Mouse (Mus musculus): ENCODE data around the gene Trem3. TPM values are rescaled to one million over a fixed set of nuclear protein-coding genes. Genes with fewer than 3 reads are reported as not detected.

The Trem3 gene
- polyA plus RNA-seq, 1 experiment: 0.12 TPM

DNA sequence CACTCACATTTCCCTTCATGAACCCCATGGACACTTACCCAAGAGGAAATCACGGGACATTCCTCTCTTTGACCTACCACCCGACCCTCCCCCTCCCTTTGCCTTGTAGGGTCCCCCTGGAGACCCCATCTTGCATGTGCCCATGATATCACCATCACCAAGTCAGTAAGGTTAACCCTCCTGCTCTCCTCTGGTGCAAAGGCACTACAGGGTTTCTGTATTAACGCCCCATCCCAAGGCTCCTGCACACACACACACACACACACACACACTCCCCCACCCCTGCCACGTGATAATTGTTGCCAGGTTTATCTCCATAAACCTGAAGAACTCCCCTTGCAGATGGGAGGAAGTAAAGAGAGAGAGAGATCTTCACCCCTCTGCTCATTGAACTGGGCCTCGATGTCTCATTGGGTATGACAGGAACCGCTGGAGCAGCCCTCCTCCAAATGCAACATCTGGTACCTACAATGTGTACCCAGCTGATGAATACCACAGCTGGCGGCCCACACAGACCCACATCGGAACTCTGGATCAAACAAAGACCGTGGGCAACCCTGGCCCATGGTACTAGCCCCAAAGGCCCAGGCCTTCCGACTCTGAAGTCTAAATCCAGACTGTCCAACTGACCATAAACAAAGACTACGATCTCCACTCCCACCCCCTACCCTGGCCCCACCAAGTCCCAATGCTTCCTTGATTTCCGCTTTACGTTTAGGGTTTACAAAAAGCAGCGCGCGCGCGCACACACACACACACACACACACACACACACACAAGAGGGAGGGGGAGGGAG, 33.6 kb downstream of the Trem3 start:
- Histone ChIP-seq H3K9me3 (no peaks in the 10 kb centered on the region), H3K27me3 (replicated peaks) (no peaks in the 10 kb centered on the region), H3K4me3 (replicated peaks) (no peak overlapping the region), H3K36me3 (replicated peaks; ENCODE audit: low read length) (peaks cover 5% of the 10 kb centered on the region), H3K4me1 (peaks cover 29% of the 10 kb centered on the region)
- TF ChIP-seq GATA1 (IDR thresholded peaks at IDR 0.05; ENCODE audit: borderline replicate concordance, low read length): no peak
- TF ChIP-seq FLI1 (IDR thresholded peaks at IDR 0.05; ENCODE audit: low read length): no peak

DNA sequence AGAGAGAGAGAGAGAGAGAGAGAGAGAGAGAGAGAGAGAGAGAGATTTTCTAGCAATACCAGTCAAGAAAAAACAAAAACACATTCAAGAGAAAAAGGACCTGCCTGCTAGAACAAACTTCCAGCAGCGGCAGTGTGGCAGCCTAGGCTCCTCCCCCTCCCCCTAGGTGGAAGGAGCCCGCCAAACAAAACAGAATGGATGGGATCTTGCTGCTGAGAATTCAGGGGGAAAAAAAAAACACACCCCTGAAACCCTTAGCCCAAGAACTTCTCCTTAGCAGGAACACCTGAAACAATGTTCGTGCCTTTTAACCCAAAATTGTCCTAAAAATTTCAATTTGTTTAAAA, 34.1 kb downstream of the Trem3 start:
- Histone ChIP-seq H3K36me3 (replicated peaks; ENCODE audit: low read length) (peaks cover 3% of the 10 kb centered on the region), H3K4me1 (peaks cover 32% of the 10 kb centered on the region), H3K9me3 (no peaks in the 10 kb centered on the region), H3K27me3 (replicated peaks) (no peaks in the 10 kb centered on the region), H3K4me3 (replicated peaks) (no peak overlapping the region)
- TF ChIP-seq GATA1 (IDR thresholded peaks at IDR 0.05; ENCODE audit: borderline replicate concordance, low read length): no peak

DNA sequence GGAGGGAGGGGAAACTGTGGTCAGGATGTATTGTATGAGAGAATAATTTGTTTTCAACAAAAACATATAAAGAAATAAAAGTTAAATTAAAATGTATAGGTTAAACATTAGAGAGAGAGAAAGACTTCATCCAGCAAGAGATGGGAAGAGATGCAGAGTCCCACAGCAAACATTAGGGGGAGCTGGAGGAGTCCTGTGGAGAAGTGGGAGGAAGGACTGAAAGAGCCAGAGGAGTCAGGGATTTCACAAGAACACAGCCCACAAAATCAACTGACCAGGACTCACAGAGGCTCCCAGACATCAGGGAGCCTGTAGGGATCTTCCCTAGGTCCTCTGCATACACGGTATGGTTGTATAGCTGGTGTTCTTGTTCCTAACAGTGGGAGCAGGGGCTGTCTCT, 39.2 kb downstream of the Trem3 start:
- no peaks in the 10 kb centered on the region for H3K27me3 ChIP-seq (replicated peaks)
- peaks cover 2% of the 10 kb centered on the region for H3K36me3 ChIP-seq (replicated peaks; ENCODE audit: low read length)
- TF ChIP-seq GATA1 (IDR thresholded peaks at IDR 0.05; ENCODE audit: borderline replicate concordance, low read length) (no peak), FLI1 (IDR thresholded peaks at IDR 0.05; ENCODE audit: low read length) (no peak)
- 0 out of 2 replicates have a peak, but pooled peaks cover 2% of the 10 kb centered on the region for H3K9me3 ChIP-seq
- H3K4me1 ChIP-seq: peaks cover 26% of the 10 kb centered on the region
- H3K4me3 ChIP-seq (replicated peaks): peak overlapping the region; percentile 81

DNA sequence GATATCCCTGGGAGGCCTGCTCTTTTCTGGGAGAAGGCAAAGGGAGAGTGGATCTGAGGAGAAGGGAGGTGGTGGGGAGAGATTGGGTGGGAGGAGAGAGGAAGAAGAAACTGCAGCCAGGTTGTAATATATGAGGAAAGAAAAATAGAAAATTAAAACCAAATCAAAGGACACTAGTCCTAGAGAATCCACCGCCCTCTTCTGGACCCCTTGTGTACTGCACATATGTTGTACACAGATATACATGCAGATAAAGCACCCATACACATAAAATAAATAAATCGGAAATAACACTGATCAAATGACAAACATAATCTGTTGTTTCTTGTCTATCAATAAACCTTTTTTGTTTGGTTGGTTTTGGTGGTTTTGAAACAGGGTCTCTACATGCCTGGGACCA, 39.7 kb downstream of the Trem3 start:
- H3K4me3 ChIP-seq (replicated peaks): peak overlapping the region; percentile 81
- no peaks in the 10 kb centered on the region for H3K27me3 ChIP-seq (replicated peaks)
- peaks cover 2% of the 10 kb centered on the region for H3K36me3 ChIP-seq (replicated peaks; ENCODE audit: low read length)
- TF ChIP-seq FLI1 (IDR thresholded peaks at IDR 0.05; ENCODE audit: low read length) (no peak), GATA1 (IDR thresholded peaks at IDR 0.05; ENCODE audit: borderline replicate concordance, low read length) (no peak)
- peaks cover 30% of the 10 kb centered on the region for H3K4me1 ChIP-seq
- 0 out of 2 replicates have a peak, but pooled peaks cover 2% of the 10 kb centered on the region for H3K9me3 ChIP-seq

DNA sequence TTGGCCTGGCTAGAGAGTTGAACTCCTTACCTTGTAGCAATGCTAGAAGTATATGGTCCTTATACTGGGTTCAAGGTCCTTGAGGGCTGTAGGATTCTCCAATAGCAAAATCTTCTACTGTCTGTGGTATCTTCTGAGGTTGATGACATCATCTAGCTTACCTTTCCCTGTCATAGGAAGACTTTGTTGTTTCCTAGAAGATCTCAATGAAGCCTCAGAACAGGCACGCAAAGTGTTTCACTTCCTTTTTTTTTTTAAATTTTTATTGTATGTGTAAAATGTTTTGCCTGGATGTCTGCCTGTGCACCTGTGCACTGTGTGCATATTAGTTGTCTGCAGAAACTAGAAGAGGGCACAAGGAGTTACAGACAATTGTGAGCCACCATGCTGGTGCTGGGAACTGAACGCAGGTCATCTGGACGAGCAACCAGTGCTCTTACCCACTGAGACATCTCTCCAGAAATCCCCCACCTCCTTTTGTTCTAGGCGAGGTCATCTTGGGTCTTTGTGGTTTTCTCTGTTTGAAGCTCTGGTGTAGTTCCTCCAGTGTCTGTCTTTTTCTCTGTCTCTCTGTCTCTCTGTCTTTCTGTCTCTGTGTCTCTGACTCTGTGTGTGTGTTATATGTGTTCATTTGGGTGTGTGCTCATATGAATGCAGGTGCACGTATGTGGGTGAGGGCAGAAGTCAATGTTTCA, 46.1 kb downstream of the Trem3 start:
- peaks cover 60% of the 10 kb centered on the region for H3K4me1 ChIP-seq
- peaks cover 8% of the 10 kb centered on the region for H3K36me3 ChIP-seq (replicated peaks; ENCODE audit: low read length)
- H3K4me3 ChIP-seq (replicated peaks): no peak overlapping the region
- TF ChIP-seq FLI1 (IDR thresholded peaks at IDR 0.05; ENCODE audit: low read length): no peak
- no peak for TF ChIP-seq GATA1 (IDR thresholded peaks at IDR 0.05; ENCODE audit: borderline replicate concordance, low read length)
- 0 out of 2 replicates have a peak, but pooled peaks cover 2% of the 10 kb centered on the region for H3K9me3 ChIP-seq
- no peaks in the 10 kb centered on the region for H3K27me3 ChIP-seq (replicated peaks)

DNA sequence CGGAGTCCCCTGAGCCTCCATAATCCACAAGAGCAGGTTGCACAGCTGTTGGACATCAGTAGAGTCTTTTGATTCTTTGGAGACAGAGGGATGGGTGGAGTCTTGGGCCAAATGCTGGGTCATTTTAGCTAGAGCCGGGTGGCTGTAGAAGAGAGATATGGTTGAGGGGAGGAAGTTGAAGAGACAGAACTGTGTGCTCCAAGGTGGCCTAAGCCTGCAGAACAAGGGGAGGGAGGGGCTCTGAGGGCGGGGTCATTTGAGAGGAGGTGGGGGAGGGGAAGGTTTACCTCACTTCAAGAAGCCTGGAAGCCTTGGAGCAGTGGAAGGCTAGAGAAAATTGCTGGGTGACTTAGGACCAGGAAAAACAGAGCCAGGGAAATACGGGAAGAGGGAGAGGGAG, 51.6 kb downstream of the Trem3 start, which contains the start of gene Treml2:
Gene Treml2 (plus strand): TSS at position 296 of the 400 bp plus-strand sequence.
- H3K9me3 ChIP-seq: no peaks in the 10 kb centered on the region
- H3K4me3 ChIP-seq (replicated peaks): peak within 1 kb of the TSS; percentile 97
- no peaks in the 10 kb centered on the region for H3K27me3 ChIP-seq (replicated peaks)
- H3K36me3 ChIP-seq (replicated peaks; ENCODE audit: low read length): peaks cover 36% of the 10 kb centered on the region
- peaks cover 76% of the 10 kb centered on the region for H3K4me1 ChIP-seq
- no peak for TF ChIP-seq GATA1 (IDR thresholded peaks at IDR 0.05; ENCODE audit: borderline replicate concordance, low read length)
- no peak for TF ChIP-seq FLI1 (IDR thresholded peaks at IDR 0.05; ENCODE audit: low read length)

DNA sequence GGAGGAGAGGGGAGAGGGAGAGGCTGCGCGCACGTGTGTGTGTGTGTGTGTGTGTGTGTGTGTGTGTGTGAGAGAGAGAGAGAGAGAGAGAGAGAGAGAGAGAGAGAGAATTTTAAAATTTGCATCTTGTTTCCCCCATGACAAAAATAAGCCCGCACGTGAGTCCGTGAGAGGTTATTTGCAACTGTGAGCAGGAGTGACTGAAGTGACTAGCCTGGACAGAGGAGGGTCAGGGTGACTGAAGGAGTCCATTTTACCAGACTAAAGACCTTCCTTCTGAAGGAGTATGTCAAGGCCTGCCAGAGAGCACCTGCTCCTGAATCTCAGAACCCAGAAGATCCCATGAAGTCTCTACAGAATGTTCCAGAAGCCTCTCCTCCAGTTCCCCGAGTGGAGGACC, 52.2 kb downstream of the Trem3 start:
- peak overlapping the region; percentile 97 for H3K4me3 ChIP-seq (replicated peaks)
- H3K9me3 ChIP-seq: no peaks in the 10 kb centered on the region
- H3K36me3 ChIP-seq (replicated peaks; ENCODE audit: low read length): peaks cover 42% of the 10 kb centered on the region
- H3K27me3 ChIP-seq (replicated peaks): no peaks in the 10 kb centered on the region
- TF ChIP-seq FLI1 (IDR thresholded peaks at IDR 0.05; ENCODE audit: low read length) (no peak), GATA1 (IDR thresholded peaks at IDR 0.05; ENCODE audit: borderline replicate concordance, low read length) (no peak)
- peaks cover 77% of the 10 kb centered on the region for H3K4me1 ChIP-seq

DNA sequence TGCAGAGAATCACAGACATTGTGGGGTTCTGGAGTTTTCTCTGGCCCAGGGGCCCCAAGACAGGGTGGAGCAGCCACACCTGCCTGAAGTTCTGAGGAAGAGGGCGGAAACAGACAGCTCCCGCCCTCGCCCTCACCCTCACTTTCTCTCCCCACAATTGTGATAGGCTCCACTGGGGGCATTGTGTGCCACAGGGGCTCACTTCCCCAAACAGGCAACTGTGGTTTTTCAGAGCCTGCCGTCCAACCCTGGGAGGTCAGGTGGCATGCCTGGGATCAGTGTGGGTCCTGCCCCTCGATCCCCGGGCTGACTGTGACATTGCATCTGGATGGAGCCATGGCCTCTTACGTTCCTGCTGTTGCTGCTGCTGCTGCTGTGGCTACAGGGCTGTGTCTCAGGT, 52.6 kb downstream of the Trem3 start:
- peak overlapping the region; percentile 97 for H3K4me3 ChIP-seq (replicated peaks)
- H3K4me1 ChIP-seq: peaks cover 78% of the 10 kb centered on the region

DNA sequence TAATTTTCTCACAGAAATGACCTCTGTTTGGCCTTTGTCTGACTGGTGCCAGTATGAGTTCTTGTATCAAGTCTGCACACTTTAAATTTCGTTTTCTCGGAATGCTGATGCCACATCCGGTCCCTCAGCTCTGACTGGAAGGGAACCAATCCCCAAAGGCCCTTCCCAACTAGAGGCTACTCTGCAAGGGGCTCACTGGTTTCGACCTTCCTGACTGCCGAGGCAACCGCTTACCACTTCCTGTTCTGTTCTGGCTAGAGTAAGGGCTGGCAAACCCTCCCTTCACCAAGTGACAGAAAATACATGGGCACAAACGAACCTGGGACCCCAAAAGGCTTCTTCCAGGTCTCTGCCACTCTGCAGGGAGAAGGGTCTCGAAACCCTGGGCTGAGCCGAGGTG, 53.3 kb downstream of the Trem3 start:
- H3K4me1 ChIP-seq: peaks cover 73% of the 10 kb centered on the region
- no peaks in the 10 kb centered on the region for H3K27me3 ChIP-seq (replicated peaks)
- TF ChIP-seq FLI1 (IDR thresholded peaks at IDR 0.05; ENCODE audit: low read length): peak; percentile 93
- TF ChIP-seq GATA1 (IDR thresholded peaks at IDR 0.05; ENCODE audit: borderline replicate concordance, low read length): no peak
- H3K36me3 ChIP-seq (replicated peaks; ENCODE audit: low read length): peaks cover 46% of the 10 kb centered on the region
- H3K4me3 ChIP-seq (replicated peaks): peak overlapping the region; percentile 97
- no peaks in the 10 kb centered on the region for H3K9me3 ChIP-seq

More for the DNA sequence above, 52.6 kb downstream of the Trem3 start:
- TF ChIP-seq GATA1 (IDR thresholded peaks at IDR 0.05; ENCODE audit: borderline replicate concordance, low read length): no peak
- TF ChIP-seq FLI1 (IDR thresholded peaks at IDR 0.05; ENCODE audit: low read length): no peak
- Histone ChIP-seq H3K27me3 (replicated peaks) (no peaks in the 10 kb centered on the region), H3K36me3 (replicated peaks; ENCODE audit: low read length) (peaks cover 46% of the 10 kb centered on the region), H3K9me3 (no peaks in the 10 kb centered on the region)

DNA sequence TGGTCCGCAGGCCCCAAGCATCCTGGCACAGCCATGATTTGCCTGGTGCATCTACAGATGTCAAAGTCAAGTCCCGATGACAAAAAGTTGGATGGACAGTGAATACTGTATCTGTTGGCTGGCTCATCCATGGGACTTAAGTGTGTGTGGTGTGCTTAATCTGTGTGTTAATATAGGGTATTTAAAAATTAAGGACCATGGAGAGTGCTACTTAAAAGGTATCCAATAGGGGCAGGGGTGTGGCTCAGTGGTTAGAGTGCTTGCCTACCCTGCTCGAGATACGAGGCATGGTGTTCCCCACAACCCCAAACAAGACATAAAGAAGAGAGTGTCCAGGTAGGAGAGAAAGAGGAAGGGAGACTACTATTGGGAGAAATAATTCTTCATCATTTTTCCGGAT, 54.2 kb downstream of the Trem3 start:
- H3K9me3 ChIP-seq: no peaks in the 10 kb centered on the region

More for the DNA sequence above, 54.2 kb downstream of the Trem3 start:
- TF ChIP-seq FLI1 (IDR thresholded peaks at IDR 0.05; ENCODE audit: low read length) (no peak), GATA1 (IDR thresholded peaks at IDR 0.05; ENCODE audit: borderline replicate concordance, low read length) (no peak)
- Histone ChIP-seq H3K36me3 (replicated peaks; ENCODE audit: low read length) (peaks cover 49% of the 10 kb centered on the region), H3K27me3 (replicated peaks) (no peaks in the 10 kb centered on the region), H3K4me3 (replicated peaks) (peak overlapping the region; percentile 97), H3K4me1 (peaks cover 74% of the 10 kb centered on the region)

Other genes starting within 250 kb of the Trem3 start
- not detected in 2 replicates for gene 1700122O11Rik, start 209.5 kb upstream of the Trem3 start, polyA plus RNA-seq (2012; ENCODE audit: insufficient read depth, low replicate concordance)
- not detected in 2 replicates for gene 1700067P10Rik, start 158.5 kb upstream of the Trem3 start, polyA plus RNA-seq (2012; ENCODE audit: insufficient read depth, low replicate concordance)
- not detected in 2 replicates for gene 9830107B12Rik, start 101.5 kb upstream of the Trem3 start, polyA plus RNA-seq (2012; ENCODE audit: insufficient read depth, low replicate concordance)
- gene A530064D06Rik, start 80.5 kb upstream of the Trem3 start, polyA plus RNA-seq (2012; ENCODE audit: insufficient read depth, low replicate concordance): 0.28 TPM in 1 of 2 replicates, not detected in the other
- 0.07 TPM in 1 of 2 replicates, not detected in the other for gene Trem1, start 15.0 kb upstream of the Trem3 start, polyA plus RNA-seq (2012; ENCODE audit: insufficient read depth, low replicate concordance)
- gene Treml4, start 16.5 kb downstream of the Trem3 start, polyA plus RNA-seq (2012; ENCODE audit: insufficient read depth, low replicate concordance): 3.6 TPM in 1 of 2 replicates, not detected in the other
- gene Treml2, start 51.7 kb downstream of the Trem3 start, polyA plus RNA-seq (2012; ENCODE audit: insufficient read depth, low replicate concordance): 38.9 and 51.5 TPM in 2 replicates
- 0.94 TPM in 1 of 2 replicates, not detected in the other for gene B430306N03Rik, start 68.4 kb downstream of the Trem3 start, polyA plus RNA-seq (2012; ENCODE audit: insufficient read depth, low replicate concordance)
- 45.6 and 176 TPM in 2 replicates for gene Trem2, start 98.6 kb downstream of the Trem3 start, polyA plus RNA-seq (2012; ENCODE audit: insufficient read depth, low replicate concordance)
- 538 and 669 TPM in 2 replicates for gene Treml1, start 112.1 kb downstream of the Trem3 start, polyA plus RNA-seq (2012; ENCODE audit: insufficient read depth, low replicate concordance)
- gene Nfya, start 162.1 kb downstream of the Trem3 start, polyA plus RNA-seq (2012; ENCODE audit: insufficient read depth, low replicate concordance): 12.7 and 14.4 TPM in 2 replicates
- 4.4 and 14.6 TPM in 2 replicates for gene Oard1, start 162.2 kb downstream of the Trem3 start, polyA plus RNA-seq (2012; ENCODE audit: insufficient read depth, low replicate concordance)
- gene Apobec2, start 185.2 kb downstream of the Trem3 start, polyA plus RNA-seq (2012; ENCODE audit: insufficient read depth, low replicate concordance): not detected in 2 replicates
- not detected in 2 replicates for gene Tspo2, start 203.7 kb downstream of the Trem3 start, polyA plus RNA-seq (2012; ENCODE audit: insufficient read depth, low replicate concordance)
- not detected in 2 replicates for gene Unc5cl, start 207.1 kb downstream of the Trem3 start, polyA plus RNA-seq (2012; ENCODE audit: insufficient read depth, low replicate concordance)